Mouse (Mus musculus): ENCODE data around the gene Trip13. TPM values are rescaled to one million over a fixed set of nuclear protein-coding genes. Genes with fewer than 3 reads are reported as not detected.

Trip13 gene
- total RNA-seq (2023), result 1.1 TPM

GRCm38 (mm10) chr13:73937321-73938176 is at the start of gene Trip13, which contains the start of gene Brd9:
Trip13 (minus strand) TSS chr13:73937784.
Brd9 (plus strand) TSS chr13:73937811.

DNA sequence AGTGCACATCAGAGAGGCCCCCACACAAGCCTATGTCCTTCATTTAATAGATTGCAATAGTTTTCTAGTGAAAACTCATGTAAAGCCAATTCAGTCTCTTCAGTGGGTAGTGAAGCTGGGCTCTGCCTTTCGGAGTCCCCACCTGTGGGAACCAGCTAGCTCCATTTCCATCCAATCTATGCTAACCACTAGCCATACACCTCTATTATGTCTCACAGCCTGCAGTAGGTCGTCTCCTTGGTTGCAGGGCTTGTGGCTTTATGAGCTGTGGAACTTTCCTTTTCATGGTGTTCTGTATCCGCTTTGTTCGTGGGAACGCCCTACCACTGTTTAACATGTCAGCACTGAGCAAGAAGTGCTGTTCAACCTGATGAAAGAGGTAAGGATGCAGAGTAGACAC is 26.0 kb upstream of the Trip13 start, which contains the start of gene Zdhhc11:
TSS of gene Zdhhc11 (plus strand) at position 301 of the 400 bp plus-strand sequence.

Other genes with a start within 250 kb of the Trip13 start
- 186 TPM for gene Slc6a19, start 232.9 kb downstream of the Trip13 start, total RNA-seq (2023)
- 553 TPM for gene Slc12a7, start 204.7 kb downstream of the Trip13 start, total RNA-seq (2023)
- gene Nkd2, start 90.2 kb downstream of the Trip13 start, total RNA-seq (2023), result 0.40 TPM
- gene Brd9, start within 50 bp of the Trip13 start, total RNA-seq (2023), result 74.3 TPM
- not detected for gene Zdhhc11, start 26.1 kb upstream of the Trip13 start, total RNA-seq (2023)
- gene Tppp, start 71.6 kb upstream of the Trip13 start, total RNA-seq (2023), result 3.3 TPM
- gene Cep72, start 124.5 kb upstream of the Trip13 start, total RNA-seq (2023), result 12.8 TPM
- not detected for gene Slc9a3, start 183.7 kb upstream of the Trip13 start, total RNA-seq (2023)

Data from CD8-positive naive resting alpha-beta T cell, adult 57 days (primary cell).